Mouse (Mus musculus): ENCODE measurements around the gene Tmc7. TPM values are rescaled to one million over a fixed set of nuclear protein-coding genes. Genes with fewer than 3 reads are reported as not detected.

The Tmc7 gene
- total and polyA plus RNA-seq, 3 experiments = not detected

DNA sequence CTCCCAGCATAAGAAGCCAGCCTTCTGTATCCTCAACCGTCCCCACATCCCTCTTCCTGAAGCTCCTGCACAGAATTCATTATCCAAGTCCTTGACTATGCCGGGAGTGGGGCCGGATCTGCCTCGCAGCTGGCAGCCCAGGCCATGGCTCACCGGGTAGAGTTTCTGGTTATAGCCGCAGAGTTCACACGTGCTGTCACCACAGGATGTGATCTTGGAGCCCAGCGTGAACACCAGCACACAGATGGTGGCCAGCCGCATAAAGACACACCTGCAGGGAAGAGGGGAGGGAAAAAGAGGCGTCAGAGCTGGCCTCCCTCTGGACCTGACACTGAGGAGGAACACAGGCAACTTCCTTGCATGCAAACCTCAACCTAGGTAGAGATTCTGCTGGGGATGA is 37.1 kb downstream of the Tmc7 start:
- Histone ChIP-seq H3K27ac (ENCODE audit: control insufficient read depth, low read depth, low read length) (no peak overlapping the region), H3K27me3 (ENCODE audit: control insufficient read depth in 1 of 2, insufficient read depth in 2 of 2, low read length in 2 of 2) (peaks cover 0 to 7% of the 10 kb centered on the region in 2 experiments; a peak in 3 of 4 replicates), H3K9ac (ENCODE audit: control insufficient read depth, low read depth, low read length, poor library complexity, severe bottlenecking) (no peak overlapping the region), H3K9me3 (replicated peaks; ENCODE audit: insufficient read depth, low read length) (no peaks in the 10 kb centered on the region), H3K79me2 (ENCODE audit: control insufficient read depth, insufficient read depth, low read length, poor library complexity) (no peaks in the 10 kb centered on the region), H3K36me3 (ENCODE audit: control insufficient read depth in 1 of 2, insufficient read depth in 2 of 2, low read length in 2 of 2) (no peaks in the 10 kb centered on the region), H3K4me1 (ENCODE audit: control insufficient read depth in 1 of 2, insufficient read depth in 2 of 2, low read length in 2 of 2) (no peaks in the 10 kb centered on the region), H3K4me3 (ENCODE audit: control insufficient read depth in 1 of 2, insufficient read depth in 1 of 2, low read depth in 2 of 2, low read length in 2 of 2) (no peak overlapping the region)
- DNase-seq (ENCODE audit: low read depth, low spot score) = no peak
- TF ChIP-seq MAZ (IDR thresholded peaks at IDR 0.05; ENCODE audit: low read depth, low read length) (no peak), MYB (IDR thresholded peaks at IDR 0.05; ENCODE audit: low read depth, low read length) (no peak), ZC3H11A (IDR thresholded peaks at IDR 0.05; ENCODE audit: low read depth, low read length) (no peak), ZMIZ1 (IDR thresholded peaks at IDR 0.05; ENCODE audit: low read depth, low read length) (no peak), USF1 (IDR thresholded peaks at IDR 0.05; ENCODE audit: low read depth, low read length) (no peak), NELFE (IDR thresholded peaks at IDR 0.05; ENCODE audit: low read depth, low read length) (no peak), EP300 (IDR thresholded peaks at IDR 0.05; ENCODE audit: low read depth in 1 of 2, low read length in 2 of 2) (no peak), MAX (IDR thresholded peaks at IDR 0.05; ENCODE audit: low read length) (no peak), ZKSCAN1 (IDR thresholded peaks at IDR 0.05; ENCODE audit: low read depth, low read length) (no peak), NRF1 (IDR thresholded peaks at IDR 0.05; ENCODE audit: insufficient read depth, low read depth, low read length, poor library complexity, severe bottlenecking) (no peak), POLR2AphosphoS5 (IDR thresholded peaks at IDR 0.05; ENCODE audit: borderline replicate concordance, low read depth, low read length) (no peak), KAT2A (conservative IDR thresholded peaks at IDR 0.05; ENCODE audit: low read depth, low read length) (no peak), SIN3A (IDR thresholded peaks at IDR 0.05; ENCODE audit: low read length) (no peak), ELF1 (IDR thresholded peaks at IDR 0.05; ENCODE audit: low read depth, low read length) (no peak), RCOR1 (IDR thresholded peaks at IDR 0.05; ENCODE audit: low read depth, low read length) (no peak)

DNA sequence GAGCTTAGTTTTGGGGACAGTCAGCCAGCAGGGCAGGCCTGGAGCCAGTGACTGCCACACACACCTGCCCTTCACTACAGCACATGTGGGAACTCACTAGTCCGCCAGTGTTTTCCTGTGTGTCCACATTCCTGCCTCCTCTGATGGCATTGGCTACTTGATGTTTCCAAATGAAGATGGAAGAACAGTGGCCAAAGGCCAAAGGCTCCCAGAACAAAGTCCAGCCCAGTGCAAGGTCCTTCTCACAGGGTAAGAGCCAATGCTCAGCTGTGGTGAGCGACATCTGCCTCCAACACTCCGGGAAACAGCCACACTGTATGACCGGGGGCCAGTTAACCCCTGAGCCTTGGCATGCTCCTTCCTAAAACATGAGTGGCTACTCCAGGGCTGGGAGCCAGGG is 40.4 kb downstream of the Tmc7 start:
- H3K27ac ChIP-seq (ENCODE audit: control insufficient read depth, low read depth, low read length) = no peak overlapping the region
- DNase-seq (ENCODE audit: low read depth, low spot score) = no peak

More for the DNA sequence above, 40.4 kb downstream of the Tmc7 start:
- Histone ChIP-seq H3K36me3 (ENCODE audit: control insufficient read depth in 1 of 2, insufficient read depth in 2 of 2, low read length in 2 of 2) (no peaks in the 10 kb centered on the region), H3K27me3 (ENCODE audit: control insufficient read depth in 1 of 2, insufficient read depth in 2 of 2, low read length in 2 of 2) (peaks cover 1 to 7% of the 10 kb centered on the region in 2 experiments), H3K9me3 (replicated peaks; ENCODE audit: insufficient read depth, low read length) (no peaks in the 10 kb centered on the region), H3K79me2 (ENCODE audit: control insufficient read depth, insufficient read depth, low read length, poor library complexity) (no peaks in the 10 kb centered on the region), H3K4me3 (ENCODE audit: control insufficient read depth in 1 of 2, insufficient read depth in 1 of 2, low read depth in 2 of 2, low read length in 2 of 2) (no peak overlapping the region), H3K4me1 (ENCODE audit: control insufficient read depth in 1 of 2, insufficient read depth in 2 of 2, low read length in 2 of 2) (no peaks in the 10 kb centered on the region), H3K9ac (ENCODE audit: control insufficient read depth, low read depth, low read length, poor library complexity, severe bottlenecking) (no peak overlapping the region)
- TF ChIP-seq HCFC1 (IDR thresholded peaks at IDR 0.05; ENCODE audit: low read depth, low read length) (no peak), CHD1 (IDR thresholded peaks at IDR 0.05; ENCODE audit: low read depth, low read length) (no peak), CHD2 (IDR thresholded peaks at IDR 0.05; ENCODE audit: low read length) (no peak), USF2 (IDR thresholded peaks at IDR 0.05; ENCODE audit: borderline replicate concordance in 1 of 2, insufficient read depth in 1 of 2, low read depth in 1 of 2, low read length in 2 of 2) (no peak), MYC (IDR thresholded peaks at IDR 0.05; ENCODE audit: low read depth, low read length) (no peak), MAFK (IDR thresholded peaks at IDR 0.05; ENCODE audit: borderline replicate concordance, low read depth, low read length) (no peak)

All from MEL (cell line).